Mouse (Mus musculus) MEL (cell line): ENCODE measurements around the gene Fnbp1.

Experiments used
- CHD1 ChIP-seq: IDR thresholded peaks from 2 replicates; pipeline ENCODE4 v1.6.1; 2012; ENCODE audit warnings: low read depth, mild to moderate bottlenecking, inconsistent platforms, low read length, improper control_type of control experiment
- CTCF ChIP-seq, 3 experiments: IDR thresholded peaks in 2 of 3; conservative IDR thresholded peaks in 1 of 3; 2 replicates each; pipeline ENCODE4 v1.5.1; 2011 to 2012; ENCODE audit warnings: low read length in 3 of 3, low read depth in 2 of 3, mild to moderate bottlenecking in 2 of 3, improper control_type of control experiment in 1 of 3, inconsistent platforms in 1 of 3, mixed read lengths in 1 of 3, moderate library complexity in 1 of 3; ENCODE audit not compliant: control insufficient read depth in 1 of 3, insufficient read depth in 1 of 3, poor library complexity in 1 of 3, severe bottlenecking in 1 of 3
- E2F4 ChIP-seq: IDR thresholded peaks from 2 replicates; pipeline ENCODE4 v1.6.1; 2011; ENCODE audit warnings: low read depth, low read length, improper control_type of control experiment, borderline replicate concordance
- ELF1 ChIP-seq: IDR thresholded peaks from 2 replicates; pipeline ENCODE4 v1.6.1; 2014; ENCODE audit warnings: low read depth, mild to moderate bottlenecking, inconsistent platforms, low read length, improper control_type of control experiment, moderate library complexity
- EP300 ChIP-seq, 2 experiments: IDR thresholded peaks; 2 replicates each; pipeline ENCODE4 v1.6.1; 2011; ENCODE audit warnings: improper control_type of control experiment in 2 of 2, low read length in 2 of 2, low read depth in 1 of 2, mild to moderate bottlenecking in 1 of 2
- MAZ ChIP-seq: IDR thresholded peaks from 2 replicates; pipeline ENCODE4 v1.6.1; 2012; ENCODE audit warnings: low read depth, mild to moderate bottlenecking, inconsistent platforms, low read length, improper control_type of control experiment
- POLR2A ChIP-seq, 2 experiments: IDR thresholded peaks; 2 replicates each; pipeline ENCODE4 v1.6.1; 2011 to 2012; ENCODE audit warnings: low read length in 2 of 2, mild to moderate bottlenecking in 2 of 2, control low read depth in 1 of 2, improper control_type of control experiment in 1 of 2, low read depth in 1 of 2, moderate library complexity in 1 of 2; ENCODE audit not compliant: control insufficient read depth in 1 of 2, insufficient read depth in 1 of 2, poor library complexity in 1 of 2
- RAD21 ChIP-seq: IDR thresholded peaks from 2 replicates; pipeline ENCODE4 v1.6.1; 2011; ENCODE audit warnings: mild to moderate bottlenecking, low read depth, low read length, improper control_type of control experiment
- SMC3 ChIP-seq: IDR thresholded peaks from 2 replicates; pipeline ENCODE4 v1.6.1; 2011; ENCODE audit warnings: low read depth, low read length, improper control_type of control experiment
- USF1 ChIP-seq: IDR thresholded peaks from 2 replicates; pipeline ENCODE4 v1.6.1; 2014; ENCODE audit warnings: low read depth, mild to moderate bottlenecking, inconsistent platforms, low read length, improper control_type of control experiment, moderate library complexity
- USF2 ChIP-seq, 2 experiments: IDR thresholded peaks; 2 replicates each; pipeline ENCODE4 v1.6.1; 2011 to 2012; ENCODE audit warnings: improper control_type of control experiment in 2 of 2, low read length in 2 of 2, borderline replicate concordance in 1 of 2, inconsistent platforms in 1 of 2, low read depth in 1 of 2, mild to moderate bottlenecking in 1 of 2; ENCODE audit not compliant: insufficient read depth in 1 of 2
- ZKSCAN1 ChIP-seq: IDR thresholded peaks from 2 replicates; pipeline ENCODE4 v1.6.1; 2012; ENCODE audit warnings: low read depth, mild to moderate bottlenecking, inconsistent platforms, low read length, improper control_type of control experiment, moderate library complexity
- ZNF384 ChIP-seq: IDR thresholded peaks from 2 replicates; pipeline ENCODE4 v1.6.1; 2012; ENCODE audit warnings: low read depth, mild to moderate bottlenecking, inconsistent platforms, low read length, improper control_type of control experiment

GRCm38 (mm10) chr2:31091182-31091581, 50.6 kb downstream of the Fnbp1 start:
- TF ChIP-seq CHD1 (no peak), MAZ (no peak), CTCF (IDR thresholded peaks at IDR 0.05 in 2 of 3, conservative IDR thresholded peaks at IDR 0.05 in 1 of 3; ENCODE audit: control insufficient read depth in 1 of 3, insufficient read depth in 1 of 3, low read depth in 2 of 3, low read length in 3 of 3, poor library complexity in 1 of 3, severe bottlenecking in 1 of 3) (no peak), E2F4 (no peak), SMC3 (no peak), ELF1 (no peak), ZNF384 (no peak), POLR2A (IDR thresholded peaks at IDR 0.05; ENCODE audit: control insufficient read depth in 1 of 2, insufficient read depth in 1 of 2, low read depth in 1 of 2, low read length in 2 of 2, poor library complexity in 1 of 2) (no peak), USF1 (no peak), RAD21 (no peak), ZKSCAN1 (no peak), USF2 (IDR thresholded peaks at IDR 0.05; ENCODE audit: borderline replicate concordance in 1 of 2, insufficient read depth in 1 of 2, low read depth in 1 of 2, low read length in 2 of 2) (no peak), EP300 (IDR thresholded peaks at IDR 0.05; ENCODE audit: low read depth in 1 of 2, low read length in 2 of 2) (no peak)
